Mouse (Mus musculus): ENCODE results near the gene Gm11559. TPM values are rescaled to one million over a fixed set of nuclear protein-coding genes. Genes with fewer than 3 reads are reported as not detected.

Gene Gm11559
- polyA plus RNA-seq, 1 experiment from 2014 or later, result not detected

Other genes starting within 250 kb of the Gm11559 start
- gene Krtap2-4, start 249.6 kb upstream of the Gm11559 start, polyA plus RNA-seq (2015; fragmentation: Nextera tagmentation; extraction: Ambion mirVana), result not detected in 2 replicates
- not detected in 2 replicates for gene Gm11562, start 244.0 kb upstream of the Gm11559 start, polyA plus RNA-seq (2015; fragmentation: Nextera tagmentation; extraction: Ambion mirVana)
- gene Krtap4-1, start 236.2 kb upstream of the Gm11559 start, polyA plus RNA-seq (2015; fragmentation: Nextera tagmentation; extraction: Ambion mirVana), result not detected in 2 replicates
- gene Krtap4-2, start 229.4 kb upstream of the Gm11559 start, polyA plus RNA-seq (2015; fragmentation: Nextera tagmentation; extraction: Ambion mirVana), result not detected in 2 replicates
- not detected in 2 replicates for gene Krtap4-7, start 220.4 kb upstream of the Gm11559 start, polyA plus RNA-seq (2015; fragmentation: Nextera tagmentation; extraction: Ambion mirVana)
- not detected in 2 replicates for gene Gm11555, start 214.2 kb upstream of the Gm11559 start, polyA plus RNA-seq (2015; fragmentation: Nextera tagmentation; extraction: Ambion mirVana)
- not detected in 2 replicates for gene Gm11563, start 205.5 kb upstream of the Gm11559 start, polyA plus RNA-seq (2015; fragmentation: Nextera tagmentation; extraction: Ambion mirVana)
- not detected in 2 replicates for gene Krtap4-6, start 198.5 kb upstream of the Gm11559 start, polyA plus RNA-seq (2015; fragmentation: Nextera tagmentation; extraction: Ambion mirVana)
- not detected in 2 replicates for gene Gm14190, start 173.7 kb upstream of the Gm11559 start, polyA plus RNA-seq (2015; fragmentation: Nextera tagmentation; extraction: Ambion mirVana)
- gene Gm14180, start 130.2 kb upstream of the Gm11559 start, polyA plus RNA-seq (2015; fragmentation: Nextera tagmentation; extraction: Ambion mirVana), result not detected in 2 replicates
- not detected in 2 replicates for gene Gm11595, start 91.6 kb upstream of the Gm11559 start, polyA plus RNA-seq (2015; fragmentation: Nextera tagmentation; extraction: Ambion mirVana)
- gene Krtap4-8, start 83.8 kb upstream of the Gm11559 start, polyA plus RNA-seq (2015; fragmentation: Nextera tagmentation; extraction: Ambion mirVana), result not detected in 2 replicates
- not detected in 2 replicates for gene Krtap4-9, start 79.3 kb upstream of the Gm11559 start, polyA plus RNA-seq (2015; fragmentation: Nextera tagmentation; extraction: Ambion mirVana)
- not detected in 2 replicates for gene Gm11596, start 71.0 kb upstream of the Gm11559 start, polyA plus RNA-seq (2015; fragmentation: Nextera tagmentation; extraction: Ambion mirVana)
- not detected in 2 replicates for gene Gm11569, start 65.5 kb upstream of the Gm11559 start, polyA plus RNA-seq (2015; fragmentation: Nextera tagmentation; extraction: Ambion mirVana)
- gene Gm11554, start 60.0 kb upstream of the Gm11559 start, polyA plus RNA-seq (2015; fragmentation: Nextera tagmentation; extraction: Ambion mirVana), result not detected in 2 replicates
- not detected in 2 replicates for gene Krtap4-13, start 54.6 kb upstream of the Gm11559 start, polyA plus RNA-seq (2015; fragmentation: Nextera tagmentation; extraction: Ambion mirVana)
- gene Gm11564, start 48.8 kb upstream of the Gm11559 start, polyA plus RNA-seq (2015; fragmentation: Nextera tagmentation; extraction: Ambion mirVana), result not detected in 2 replicates
- not detected in 2 replicates for gene 2300003K06Rik, start 26.4 kb upstream of the Gm11559 start, polyA plus RNA-seq (2015; fragmentation: Nextera tagmentation; extraction: Ambion mirVana)
- not detected in 2 replicates for gene Krtap4-16, start 12.9 kb upstream of the Gm11559 start, polyA plus RNA-seq (2015; fragmentation: Nextera tagmentation; extraction: Ambion mirVana)
- gene Gm11568, start 6.6 kb upstream of the Gm11559 start, polyA plus RNA-seq (2015; fragmentation: Nextera tagmentation; extraction: Ambion mirVana), result not detected in 2 replicates
- gene Krtap9-1, start 8.9 kb downstream of the Gm11559 start, polyA plus RNA-seq (2015; fragmentation: Nextera tagmentation; extraction: Ambion mirVana), result not detected in 2 replicates
- gene Gm11567, start 14.7 kb downstream of the Gm11559 start, polyA plus RNA-seq (2015; fragmentation: Nextera tagmentation; extraction: Ambion mirVana), result not detected in 2 replicates
- gene Krtap31-1, start 43.4 kb downstream of the Gm11559 start, polyA plus RNA-seq (2015; fragmentation: Nextera tagmentation; extraction: Ambion mirVana), result not detected in 2 replicates
- gene Gm11565, start 50.3 kb downstream of the Gm11559 start, polyA plus RNA-seq (2015; fragmentation: Nextera tagmentation; extraction: Ambion mirVana), result not detected in 2 replicates
- not detected in 2 replicates for gene Krtap31-2, start 71.8 kb downstream of the Gm11559 start, polyA plus RNA-seq (2015; fragmentation: Nextera tagmentation; extraction: Ambion mirVana)
- gene Krtap9-5, start 84.0 kb downstream of the Gm11559 start, polyA plus RNA-seq (2015; fragmentation: Nextera tagmentation; extraction: Ambion mirVana), result not detected in 2 replicates
- not detected in 2 replicates for gene Krtap29-1, start 114.6 kb downstream of the Gm11559 start, polyA plus RNA-seq (2015; fragmentation: Nextera tagmentation; extraction: Ambion mirVana)
- not detected in 2 replicates for gene Krtap16-1, start 122.1 kb downstream of the Gm11559 start, polyA plus RNA-seq (2015; fragmentation: Nextera tagmentation; extraction: Ambion mirVana)
- 0.30 TPM in 1 of 2 replicates, not detected in the other for gene Krtap17-1, start 129.5 kb downstream of the Gm11559 start, polyA plus RNA-seq (2015; fragmentation: Nextera tagmentation; extraction: Ambion mirVana)
- 0.15 and 0.35 TPM in 2 replicates for gene Krt33a, start 151.7 kb downstream of the Gm11559 start, polyA plus RNA-seq (2015; fragmentation: Nextera tagmentation; extraction: Ambion mirVana)
- not detected in 2 replicates for gene Krt33b, start 165.4 kb downstream of the Gm11559 start, polyA plus RNA-seq (2015; fragmentation: Nextera tagmentation; extraction: Ambion mirVana)
- gene Krt34, start 177.1 kb downstream of the Gm11559 start, polyA plus RNA-seq (2015; fragmentation: Nextera tagmentation; extraction: Ambion mirVana), result 0.41 and 0.91 TPM in 2 replicates
- gene Krt31, start 186.1 kb downstream of the Gm11559 start, polyA plus RNA-seq (2015; fragmentation: Nextera tagmentation; extraction: Ambion mirVana), result 0.46 and 0.69 TPM in 2 replicates
- not detected in 2 replicates for gene Krt32, start 223.8 kb downstream of the Gm11559 start, polyA plus RNA-seq (2015; fragmentation: Nextera tagmentation; extraction: Ambion mirVana)
- gene Krt35, start 231.8 kb downstream of the Gm11559 start, polyA plus RNA-seq (2015; fragmentation: Nextera tagmentation; extraction: Ambion mirVana), result 0.32 TPM in 1 of 2 replicates, not detected in the other
- gene Krt36, start 241.2 kb downstream of the Gm11559 start, polyA plus RNA-seq (2015; fragmentation: Nextera tagmentation; extraction: Ambion mirVana), result 0.13 and 0.37 TPM in 2 replicates